Mouse (Mus musculus): ENCODE measurements around the gene Ttc12.

GRCm38 (mm10) chr9:49529366-49529959, 43.4 kb upstream of the Ttc12 start:
- no peak for TF ChIP-seq TAL1 (conservative IDR thresholded peaks at IDR 0.05; ENCODE audit: low read depth, low read length)
- TF ChIP-seq CTCF (IDR thresholded peaks at IDR 0.05; ENCODE audit: low read depth, low read length): no peak
- TF ChIP-seq GATA1 (IDR thresholded peaks at IDR 0.05; ENCODE audit: borderline replicate concordance, low read length): no peak
- TF ChIP-seq POLR2AphosphoS5 (IDR thresholded peaks at IDR 0.05; ENCODE audit: insufficient replicate concordance, low read depth, low read length): no peak
- TF ChIP-seq GATA2 (IDR thresholded peaks at IDR 0.05; ENCODE audit: borderline replicate concordance, low read depth, low read length): no peak

All from G1E (cell line).